Mouse (Mus musculus) B cell, adult 62 days (primary cell): ENCODE measurements around the gene Mrpl49. TPM values are rescaled to one million over a fixed set of nuclear protein-coding genes. Genes with fewer than 3 reads are reported as not detected.

Experiments used
- total RNA-seq: library from RNA; stranded (reverse); gene quantifications from 4 replicates; pipeline ENCODE4 v1.2.4, GENCODE M21; 2023

Gene Mrpl49
- total RNA-seq, result 15.2 to 17.2 TPM (median 15.8 TPM) in 4 replicates

DNA sequence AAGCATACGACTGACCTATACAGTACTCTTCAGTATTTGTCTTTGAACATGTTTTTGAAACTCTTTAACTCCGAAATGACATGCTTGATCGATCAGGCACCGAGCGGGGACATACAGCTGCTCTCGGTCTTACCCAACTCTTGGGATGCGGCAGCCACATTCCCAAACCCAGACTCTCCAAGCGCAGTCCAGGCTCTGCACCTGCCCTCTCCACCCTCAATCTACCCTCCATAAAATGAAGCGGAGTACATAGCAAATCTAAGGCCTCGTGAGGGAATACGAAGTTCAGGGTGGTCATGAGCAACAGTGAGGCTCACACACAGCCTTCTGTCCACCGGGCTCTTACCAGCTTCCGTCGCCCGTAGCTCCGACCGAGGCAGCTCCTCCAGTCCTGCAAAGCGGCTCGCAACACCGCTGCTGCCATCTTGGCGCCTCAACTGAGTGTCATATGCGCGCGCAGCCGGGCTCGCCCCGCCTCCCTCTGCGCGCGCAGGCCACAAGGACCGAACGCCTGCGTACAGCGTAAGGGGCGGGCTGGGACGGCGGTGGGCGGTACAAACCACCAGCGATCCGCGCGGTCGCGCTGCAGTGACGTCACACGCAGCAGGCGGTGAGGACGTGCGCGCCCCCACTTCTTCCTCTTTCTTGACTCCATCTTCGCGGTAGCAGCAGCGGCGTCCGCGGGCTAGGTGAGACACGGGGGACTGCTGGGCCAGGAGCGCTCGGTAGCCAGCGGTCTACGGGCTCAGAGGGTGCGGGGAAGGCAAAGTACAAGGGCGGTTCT, at the start of gene Mrpl49, which contains the start of gene Fau:
TSS of gene Mrpl49 (minus strand) at position 473 of the 784 bp plus-strand sequence.
TSS of gene Fau (plus strand) at position 532 of the 784 bp plus-strand sequence.

DNA sequence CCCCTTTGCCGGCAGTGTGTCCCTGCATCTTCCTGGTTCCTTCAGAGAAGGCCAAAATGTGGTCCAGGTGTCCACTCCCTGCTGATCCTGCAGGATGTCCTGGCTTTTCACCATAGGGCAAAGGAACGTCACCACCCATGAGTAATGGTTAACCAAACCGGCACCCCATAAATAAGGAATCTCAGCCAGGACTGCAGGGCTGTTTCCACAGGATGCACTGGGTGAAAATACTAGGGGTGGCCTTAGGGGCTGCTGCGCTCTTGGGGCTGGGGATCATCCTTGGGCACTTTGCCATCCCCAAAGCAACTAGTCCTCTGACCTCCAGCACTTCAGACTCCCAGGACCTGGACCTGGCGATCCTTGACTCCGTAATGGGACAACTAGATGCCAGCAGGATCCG, 48.0 kb upstream of the Mrpl49 start, which contains the start of gene Naaladl1:
TSS of gene Naaladl1 (plus strand) at position 197 of the 400 bp plus-strand sequence.

GRCm38 (mm10) chr19:6094119-6094518, 36.5 kb upstream of the Mrpl49 start, which contains the start of gene AC131692.1:
AC131692.1 (plus strand) TSS chr19:6094419.

DNA sequence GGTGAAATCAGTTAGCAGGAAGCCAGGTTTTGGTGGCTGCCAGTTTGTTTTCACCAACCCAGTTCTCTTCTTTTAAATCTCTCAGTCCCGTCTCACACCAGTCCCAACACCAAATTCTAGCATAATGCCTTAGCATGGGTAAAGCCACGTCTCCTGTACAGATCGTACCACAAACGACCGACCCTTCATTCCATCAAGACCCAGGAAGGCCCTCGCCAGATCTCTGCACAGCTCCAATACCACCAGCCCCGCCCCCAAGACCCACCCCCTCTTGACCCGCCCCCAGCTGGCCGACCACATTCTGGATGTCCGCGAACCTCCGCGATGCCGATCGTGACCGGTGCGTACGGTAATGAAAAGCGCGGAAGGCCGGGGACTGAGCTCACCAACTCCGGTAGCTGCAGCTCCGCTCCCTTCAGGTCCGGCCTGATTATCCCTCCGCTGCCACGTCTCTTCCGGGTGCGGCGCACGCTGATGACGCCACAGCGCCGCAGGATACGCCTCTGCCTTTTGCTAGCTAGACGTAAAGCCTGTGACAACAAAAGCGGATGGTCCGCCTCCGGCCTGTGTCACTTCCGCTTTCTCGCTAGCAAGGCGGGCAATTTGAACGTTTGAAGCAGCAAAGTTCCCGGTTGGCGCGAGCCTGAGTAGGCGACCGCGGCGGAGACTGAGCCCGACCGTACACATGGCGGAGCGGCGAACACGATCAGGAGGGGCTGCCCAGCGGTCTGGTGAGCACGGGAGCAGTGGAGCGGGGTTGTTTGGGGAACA, 27.1 kb upstream of the Mrpl49 start, which contains the start of the genes Zfpl1 and Cdca5:
TSS of gene Zfpl1 (minus strand) at position 479 of the 771 bp plus-strand sequence.
TSS of gene Cdca5 (plus strand) at position 506 of the 771 bp plus-strand sequence.

DNA sequence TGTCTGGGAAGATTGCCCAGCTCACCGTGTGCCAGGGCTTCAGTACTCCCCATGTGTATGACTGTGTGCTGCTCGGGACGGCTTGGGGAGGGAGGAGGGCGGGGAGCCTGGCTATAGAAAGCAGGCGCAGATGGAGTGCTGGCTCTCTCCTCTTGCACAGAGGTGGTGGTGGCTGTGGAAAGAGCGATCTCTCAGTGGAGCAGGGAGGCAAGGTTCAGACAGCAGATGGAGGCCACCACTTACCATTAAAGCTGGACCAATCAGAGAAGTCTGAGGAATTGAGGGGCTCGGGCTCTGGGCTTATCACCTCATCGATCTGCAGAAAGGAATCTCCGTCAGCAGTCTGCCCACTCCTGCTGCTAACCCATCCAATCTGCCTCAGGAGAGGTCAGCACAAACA, 24.6 kb upstream of the Mrpl49 start, which contains the start of gene Gm28374:
TSS of gene Gm28374 (minus strand) at position 101 of the 400 bp plus-strand sequence.

GRCm38 (mm10) chr19:6079983-6080480, 22.4 kb upstream of the Mrpl49 start, which contains the start of gene Tmem262:
Tmem262 (plus strand) TSS chr19:6080033.

GRCm38 (mm10) chr19:6076564-6077393, 19.2 kb upstream of the Mrpl49 start, which contains the start of gene Vps51:
Vps51 (minus strand) TSS chr19:6077231.

GRCm38 (mm10) chr19:6067724-6068415, 10.3 kb upstream of the Mrpl49 start, which contains the start of gene Tm7sf2:
Tm7sf2 (minus strand) TSS chr19:6068373.

GRCm38 (mm10) chr19:6061021-6061533, 3.5 kb upstream of the Mrpl49 start, which contains the start of gene Znhit2:
Znhit2 (plus strand) TSS chr19:6061192.

GRCm38 (mm10) chr19:6046294-6047153, 11.1 kb downstream of the Mrpl49 start, which contains the start of gene Syvn1:
Syvn1 (plus strand) TSS chr19:6046576.

GRCm38 (mm10) chr19:6015511-6016315, 41.9 kb downstream of the Mrpl49 start, which contains the start of gene Capn1:
Capn1 (minus strand) TSS chr19:6015897.

Other genes starting within 250 kb of the Mrpl49 start
- gene Frmd8, start 182.5 kb downstream of the Mrpl49 start, total RNA-seq, result 33.0 to 43.6 TPM (median 39.5 TPM) in 4 replicates
- 17.1 to 24.8 TPM (median 22.9 TPM) in 4 replicates for gene Slc25a45, start 180.0 kb downstream of the Mrpl49 start, total RNA-seq
- gene Tigd3, start 163.6 kb downstream of the Mrpl49 start, total RNA-seq, result 1.8 to 2.4 TPM (median 2.4 TPM) in 4 replicates
- 146 to 167 TPM (median 148 TPM) in 4 replicates for gene Dpf2, start 144.8 kb downstream of the Mrpl49 start, total RNA-seq
- gene Cdc42ep2, start 133.0 kb downstream of the Mrpl49 start, total RNA-seq, result 0.15 to 0.43 TPM (median 0.15 TPM) in 3 of 4 replicates, not detected in the other
- 70.0 to 82.8 TPM (median 72.2 TPM) in 4 replicates for gene Pola2, start 93.6 kb downstream of the Mrpl49 start, total RNA-seq
- gene Slc22a20, start 71.6 kb downstream of the Mrpl49 start, total RNA-seq, result not detected in 4 replicates
- gene Capn1, start 41.9 kb downstream of the Mrpl49 start, total RNA-seq, result 72.1 to 103 TPM (median 80.6 TPM) in 4 replicates
- 154 to 181 TPM (median 166 TPM) in 4 replicates for gene Syvn1, start 11.2 kb downstream of the Mrpl49 start, total RNA-seq
- 3,352 to 3,577 TPM (median 3,439 TPM) in 4 replicates for gene Fau, start 59 bp upstream of the Mrpl49 start, total RNA-seq
- 10.8 to 13.2 TPM (median 12.5 TPM) in 4 replicates for gene Znhit2, start 3.4 kb upstream of the Mrpl49 start, total RNA-seq
- gene Tm7sf2, start 10.6 kb upstream of the Mrpl49 start, total RNA-seq, result 9.1 to 13.6 TPM (median 10.5 TPM) in 4 replicates
- 94.8 to 109 TPM (median 102 TPM) in 4 replicates for gene Vps51, start 19.4 kb upstream of the Mrpl49 start, total RNA-seq
- not detected in 4 replicates for gene Tmem262, start 22.2 kb upstream of the Mrpl49 start, total RNA-seq
- not detected in 4 replicates for gene Gm28374, start 24.5 kb upstream of the Mrpl49 start, total RNA-seq
- 50.9 to 56.9 TPM (median 54.3 TPM) in 4 replicates for gene Zfpl1, start 27.2 kb upstream of the Mrpl49 start, total RNA-seq
- 1.4 to 2.8 TPM (median 1.8 TPM) in 4 replicates for gene Cdca5, start 27.2 kb upstream of the Mrpl49 start, total RNA-seq
- 0.81 TPM in 1 of 4 replicates, not detected in the others for gene AC131692.1, start 36.6 kb upstream of the Mrpl49 start, total RNA-seq
- gene Naaladl1, start 48.0 kb upstream of the Mrpl49 start, total RNA-seq, result not detected in 4 replicates
- 6.4 to 8.9 TPM (median 8.8 TPM) in 4 replicates for gene Sac3d1, start 60.9 kb upstream of the Mrpl49 start, total RNA-seq
- gene Snx15, start 70.5 kb upstream of the Mrpl49 start, total RNA-seq, result 31.0 to 37.8 TPM (median 33.7 TPM) in 4 replicates
- gene Batf2, start 83.2 kb upstream of the Mrpl49 start, total RNA-seq, result not detected in 4 replicates
- 27.2 to 31.2 TPM (median 29.9 TPM) in 4 replicates for gene Arl2, start 83.8 kb upstream of the Mrpl49 start, total RNA-seq
- not detected in 4 replicates for gene Majin, start 126.6 kb upstream of the Mrpl49 start, total RNA-seq
- gene Gpha2, start 168.6 kb upstream of the Mrpl49 start, total RNA-seq, result not detected in 4 replicates
- gene Ppp2r5b, start 178.1 kb upstream of the Mrpl49 start, total RNA-seq, result 24.9 to 26.1 TPM (median 25.8 TPM) in 4 replicates
- 179 to 210 TPM (median 199 TPM) in 4 replicates for gene Atg2a, start 183.9 kb upstream of the Mrpl49 start, total RNA-seq
- gene Ehd1, start 218.9 kb upstream of the Mrpl49 start, total RNA-seq, result 271 to 293 TPM (median 280 TPM) in 4 replicates
- 13.0 to 21.1 TPM (median 19.9 TPM) in 4 replicates for gene Cdc42bpg, start 248.7 kb upstream of the Mrpl49 start, total RNA-seq